Mouse (Mus musculus): ENCODE data around the gene Creg1. TPM values are rescaled to one million over a fixed set of nuclear protein-coding genes. Genes with fewer than 3 reads are reported as not detected.

The Creg1 gene
- polyA plus RNA-seq, 1 experiment from 2014 or later = 38.2 TPM

DNA sequence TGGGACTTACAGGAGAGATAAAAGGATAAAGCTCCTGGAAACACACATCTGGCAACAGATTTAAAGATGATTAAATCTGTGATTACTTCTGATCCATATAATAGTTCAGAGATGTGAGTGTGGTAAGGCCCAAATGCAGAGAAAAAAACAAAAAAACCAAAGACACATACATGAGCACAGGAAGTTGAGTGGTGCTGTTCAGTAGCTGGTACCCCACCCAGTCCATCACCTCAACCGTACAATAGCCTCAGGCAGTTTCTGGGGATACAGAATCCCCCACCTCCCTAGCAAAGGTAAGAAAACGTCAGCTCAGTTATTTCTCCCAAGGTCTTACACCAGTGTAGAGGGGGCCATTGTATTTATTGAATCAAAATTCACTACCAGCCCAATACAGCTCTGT is 47.1 kb downstream of the Creg1 start:
- ATAC-seq (ENCODE audit: low FRiP score) (no peak), DNase-seq (ENCODE audit: low spot score) (no peak)
- H3K9me3 ChIP-seq (ENCODE audit: control insufficient read depth, low read length) = no peaks in the 10 kb centered on the region
- H3K4me2 ChIP-seq (replicated peaks; ENCODE audit: low read depth, low read length) = no peak overlapping the region
- H3K27ac ChIP-seq (ENCODE audit: low read depth, low read length) = no peak overlapping the region
- peaks cover 10% of the 10 kb centered on the region; the same call in 1 of the 2 replicates for H3K27me3 ChIP-seq (ENCODE audit: control insufficient read depth, insufficient read depth, low read length)
- WGBS = 78% methylated on average over 2 of the region's 2 CpGs
- no peak overlapping the region for H3K4me3 ChIP-seq (ENCODE audit: low read depth, low read length)
- no peak overlapping the region for H3K9ac ChIP-seq (ENCODE audit: low read depth, low read length)
- H3K4me1 ChIP-seq (replicated peaks; ENCODE audit: control insufficient read depth, insufficient read depth, low read length) = peaks cover 11% of the 10 kb centered on the region
- no peaks in the 10 kb centered on the region for H3K36me3 ChIP-seq (ENCODE audit: control insufficient read depth, insufficient read depth, low read length)

DNA sequence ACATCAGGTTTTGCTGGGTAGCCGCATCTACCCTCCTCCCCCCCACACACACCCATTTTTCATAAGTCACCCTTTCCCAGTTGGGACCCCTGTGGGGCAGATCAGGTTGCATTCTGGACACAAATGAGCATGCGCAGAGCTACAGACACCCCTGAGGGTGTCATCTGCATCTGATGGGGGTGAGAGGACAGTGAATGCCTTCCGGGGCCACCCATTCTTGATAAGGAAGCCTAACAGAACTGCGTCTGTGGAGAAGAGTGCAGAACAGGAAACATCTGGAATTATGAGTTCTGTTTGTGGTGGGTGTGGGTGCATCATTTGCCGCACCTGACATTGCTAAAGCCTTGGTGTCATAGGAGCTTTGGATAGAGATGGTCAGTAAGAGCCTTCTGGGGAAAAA is 47.6 kb downstream of the Creg1 start:
- WGBS = 88% methylated on average over 5 of the region's 5 CpGs
- DNase-seq (ENCODE audit: low spot score) (no peak), ATAC-seq (ENCODE audit: low FRiP score) (no peak)
- peaks cover 13% of the 10 kb centered on the region; the same call in 1 of the 2 replicates for H3K27me3 ChIP-seq (ENCODE audit: control insufficient read depth, insufficient read depth, low read length)
- no peak overlapping the region for H3K4me3 ChIP-seq (ENCODE audit: low read depth, low read length)
- no peak overlapping the region for H3K9ac ChIP-seq (ENCODE audit: low read depth, low read length)
- no peak overlapping the region for H3K4me2 ChIP-seq (replicated peaks; ENCODE audit: low read depth, low read length)
- no peaks in the 10 kb centered on the region for H3K36me3 ChIP-seq (ENCODE audit: control insufficient read depth, insufficient read depth, low read length)
- no peak overlapping the region for H3K27ac ChIP-seq (ENCODE audit: low read depth, low read length)
- H3K9me3 ChIP-seq (ENCODE audit: control insufficient read depth, low read length) = no peaks in the 10 kb centered on the region
- H3K4me1 ChIP-seq (replicated peaks; ENCODE audit: control insufficient read depth, insufficient read depth, low read length) = peaks cover 11% of the 10 kb centered on the region

DNA sequence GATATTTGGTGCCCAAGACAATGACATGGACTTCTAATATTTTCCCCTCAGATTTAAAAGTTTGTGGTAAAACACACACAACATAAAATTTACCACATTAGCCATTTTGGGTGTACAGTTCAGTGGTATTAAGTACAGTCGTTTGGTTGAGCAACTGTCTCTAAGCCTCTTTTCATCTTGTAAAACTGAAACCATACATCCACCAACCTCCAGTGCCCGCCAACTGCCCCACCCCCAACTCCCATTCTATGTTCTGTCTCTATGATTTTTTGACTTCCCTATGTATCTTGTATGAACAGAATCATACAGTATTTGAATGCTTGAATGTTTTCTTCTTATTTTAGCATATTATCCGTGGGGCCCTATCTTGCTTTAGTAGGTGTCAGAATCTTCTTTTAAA is 49.2 kb downstream of the Creg1 start:
- Histone ChIP-seq H3K27ac (ENCODE audit: low read depth, low read length) (no peak overlapping the region), H3K4me3 (ENCODE audit: low read depth, low read length) (no peak overlapping the region), H3K4me1 (replicated peaks; ENCODE audit: control insufficient read depth, insufficient read depth, low read length) (peaks cover 11% of the 10 kb centered on the region), H3K9me3 (ENCODE audit: control insufficient read depth, low read length) (no peaks in the 10 kb centered on the region), H3K4me2 (replicated peaks; ENCODE audit: low read depth, low read length) (no peak overlapping the region), H3K36me3 (ENCODE audit: control insufficient read depth, insufficient read depth, low read length) (no peaks in the 10 kb centered on the region), H3K9ac (ENCODE audit: low read depth, low read length) (no peak overlapping the region), H3K27me3 (ENCODE audit: control insufficient read depth, insufficient read depth, low read length) (peaks cover 18% of the 10 kb centered on the region)
- DNase-seq (ENCODE audit: low spot score) (no peak), ATAC-seq (ENCODE audit: low FRiP score) (no peak)
- 88% methylated on average over 3 of the region's 3 CpGs for WGBS

DNA sequence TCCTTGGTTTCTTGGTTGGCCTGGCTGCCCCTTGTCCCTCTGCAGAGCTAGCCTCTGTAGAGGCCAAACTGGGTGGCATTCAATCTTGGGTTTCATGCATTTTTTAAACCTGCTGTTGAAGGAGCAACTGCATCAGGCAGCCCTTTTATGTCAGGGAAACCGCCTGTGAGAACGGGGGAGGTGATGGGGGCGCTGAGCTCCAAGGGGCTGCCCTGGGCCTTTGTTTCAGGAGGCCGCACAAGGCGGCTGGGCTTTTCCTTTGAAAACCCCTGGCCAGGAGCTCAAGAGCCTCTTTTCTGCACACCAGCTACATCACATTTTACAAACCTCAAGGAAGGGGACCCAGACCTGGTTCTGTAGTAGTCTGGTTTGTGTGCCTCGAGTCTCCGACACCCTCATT is 50.6 kb downstream of the Creg1 start:
- Histone ChIP-seq H3K27ac (ENCODE audit: low read depth, low read length) (peak overlapping the region; percentile 73), H3K9ac (ENCODE audit: low read depth, low read length) (0 out of 2 replicates have a peak overlapping the region, but pooled peaks have one; percentile 12), H3K4me3 (ENCODE audit: low read depth, low read length) (no peak overlapping the region), H3K4me2 (replicated peaks; ENCODE audit: low read depth, low read length) (no peak overlapping the region; the same call in 1 of the 2 replicates), H3K9me3 (ENCODE audit: control insufficient read depth, low read length) (no peaks in the 10 kb centered on the region), H3K27me3 (ENCODE audit: control insufficient read depth, insufficient read depth, low read length) (peaks cover 18% of the 10 kb centered on the region), H3K36me3 (ENCODE audit: control insufficient read depth, insufficient read depth, low read length) (no peaks in the 10 kb centered on the region), H3K4me1 (replicated peaks; ENCODE audit: control insufficient read depth, insufficient read depth, low read length) (peaks cover 15% of the 10 kb centered on the region)
- peak; percentile 76 for DNase-seq (ENCODE audit: low spot score)
- 7% methylated on average over 7 of the region's 7 CpGs for WGBS
- ATAC-seq (ENCODE audit: low FRiP score) = peak; percentile 72

DNA sequence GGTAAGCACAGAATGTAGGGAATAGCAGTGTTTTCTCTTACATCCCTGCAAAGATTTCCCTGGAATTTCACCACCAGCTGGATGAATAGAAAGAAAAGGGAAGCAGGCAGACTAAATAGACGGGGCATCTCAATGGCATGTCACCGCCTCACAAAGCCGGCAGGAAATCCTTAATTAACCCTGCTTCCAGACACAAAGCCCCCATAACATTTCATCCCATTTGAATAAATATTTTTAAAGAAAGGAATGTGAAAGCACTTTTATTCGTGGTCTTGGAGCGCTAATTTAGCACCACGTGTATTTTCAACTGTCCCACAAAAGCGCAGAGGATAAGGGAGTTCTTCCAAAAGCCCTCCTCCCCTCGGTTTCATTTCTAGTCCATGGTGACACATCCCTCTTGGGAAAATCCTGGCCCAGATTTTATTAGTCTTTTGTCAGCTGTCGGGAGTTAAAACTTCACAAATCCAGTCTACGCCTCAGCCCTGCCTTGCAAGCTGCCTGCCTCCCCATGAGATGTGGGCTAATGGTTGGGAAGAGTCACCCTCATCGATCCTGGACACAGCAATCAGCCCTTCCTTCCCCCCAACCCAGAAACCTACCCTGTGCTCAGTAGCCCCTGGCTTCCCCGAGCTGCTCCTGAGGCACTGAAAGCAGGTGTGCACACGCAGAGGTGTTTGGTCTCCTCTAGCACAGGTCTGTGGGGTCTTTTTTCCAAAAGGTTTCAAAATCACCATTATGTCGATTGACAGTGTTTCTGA is 51.2 kb downstream of the Creg1 start:
- peak overlapping the region; percentile 3; the same call in 1 of the 2 replicates for H3K4me2 ChIP-seq (replicated peaks; ENCODE audit: low read depth, low read length)
- no peaks in the 10 kb centered on the region for H3K36me3 ChIP-seq (ENCODE audit: control insufficient read depth, insufficient read depth, low read length)
- peaks cover 18% of the 10 kb centered on the region for H3K27me3 ChIP-seq (ENCODE audit: control insufficient read depth, insufficient read depth, low read length)
- H3K9ac ChIP-seq (ENCODE audit: low read depth, low read length) = no peak overlapping the region
- no peaks in the 10 kb centered on the region for H3K9me3 ChIP-seq (ENCODE audit: control insufficient read depth, low read length)
- peak overlapping the region; percentile 73 for H3K27ac ChIP-seq (ENCODE audit: low read depth, low read length)
- WGBS = 18% methylated on average over 14 of the region's 14 CpGs
- ATAC-seq (ENCODE audit: low FRiP score) (peak; percentile 66), DNase-seq (ENCODE audit: low spot score) (peak; percentile 51)
- no peak overlapping the region for H3K4me3 ChIP-seq (ENCODE audit: low read depth, low read length)
- H3K4me1 ChIP-seq (replicated peaks; ENCODE audit: control insufficient read depth, insufficient read depth, low read length) = peaks cover 15% of the 10 kb centered on the region

DNA sequence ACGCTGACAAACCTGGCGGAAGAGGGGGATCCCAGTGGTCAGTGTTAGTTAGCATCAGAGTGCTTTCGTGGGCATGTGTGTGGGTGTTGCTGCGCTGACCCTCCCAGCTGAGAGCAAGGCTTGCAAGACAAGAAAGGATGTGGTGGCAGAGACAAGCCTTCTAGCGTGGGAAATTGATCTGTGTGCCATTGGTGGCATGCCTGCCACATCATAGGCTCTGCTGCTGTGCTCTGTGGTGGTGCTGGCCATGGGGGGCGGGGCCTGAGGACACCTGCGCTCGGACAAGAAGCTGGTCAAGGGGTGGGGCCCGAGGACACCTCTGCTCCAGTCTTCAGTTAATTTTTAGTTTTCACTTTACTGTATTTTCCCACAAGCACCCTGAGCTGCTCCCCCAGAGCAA is 52.8 kb downstream of the Creg1 start:
- ATAC-seq (ENCODE audit: low FRiP score) (no peak), DNase-seq (ENCODE audit: low spot score) (no peak)
- peaks cover 15% of the 10 kb centered on the region for H3K4me1 ChIP-seq (replicated peaks; ENCODE audit: control insufficient read depth, insufficient read depth, low read length)
- no peak overlapping the region for H3K27ac ChIP-seq (ENCODE audit: low read depth, low read length)
- H3K4me2 ChIP-seq (replicated peaks; ENCODE audit: low read depth, low read length) = no peak overlapping the region
- H3K9ac ChIP-seq (ENCODE audit: low read depth, low read length) = no peak overlapping the region
- no peak overlapping the region for H3K4me3 ChIP-seq (ENCODE audit: low read depth, low read length)
- peaks cover 20% of the 10 kb centered on the region for H3K27me3 ChIP-seq (ENCODE audit: control insufficient read depth, insufficient read depth, low read length)
- H3K36me3 ChIP-seq (ENCODE audit: control insufficient read depth, insufficient read depth, low read length) = no peaks in the 10 kb centered on the region
- no peaks in the 10 kb centered on the region for H3K9me3 ChIP-seq (ENCODE audit: control insufficient read depth, low read length)
- WGBS = 80% methylated on average over 9 of the region's 9 CpGs

DNA sequence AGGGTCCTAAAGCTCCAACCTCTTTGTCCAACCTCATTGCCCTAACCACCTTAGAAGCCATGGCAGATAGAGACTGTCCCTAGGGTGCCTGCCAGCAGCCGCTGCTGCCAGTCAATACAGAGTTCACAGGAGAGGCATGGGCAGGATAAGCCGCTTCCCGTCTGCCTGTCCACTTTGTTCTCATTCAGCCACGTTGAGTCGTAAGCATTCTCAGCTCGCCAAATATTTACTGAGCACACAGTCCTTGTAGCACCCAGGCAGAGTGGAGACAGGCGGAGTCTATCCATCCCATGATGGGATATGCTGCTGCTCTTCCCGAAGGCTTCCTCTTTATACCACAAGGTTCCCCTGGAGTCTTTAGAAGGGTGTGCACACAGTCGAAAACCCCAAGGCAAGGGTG is 53.7 kb downstream of the Creg1 start:
- H3K4me2 ChIP-seq (replicated peaks; ENCODE audit: low read depth, low read length) = no peak overlapping the region
- ATAC-seq (ENCODE audit: low FRiP score) (no peak), DNase-seq (ENCODE audit: low spot score) (no peak)
- no peaks in the 10 kb centered on the region for H3K36me3 ChIP-seq (ENCODE audit: control insufficient read depth, insufficient read depth, low read length)
- H3K27me3 ChIP-seq (ENCODE audit: control insufficient read depth, insufficient read depth, low read length) = peaks cover 13% of the 10 kb centered on the region
- no peaks in the 10 kb centered on the region for H3K9me3 ChIP-seq (ENCODE audit: control insufficient read depth, low read length)
- H3K4me1 ChIP-seq (replicated peaks; ENCODE audit: control insufficient read depth, insufficient read depth, low read length) = peaks cover 15% of the 10 kb centered on the region
- H3K27ac ChIP-seq (ENCODE audit: low read depth, low read length) = no peak overlapping the region
- WGBS = 70% methylated on average over 9 of the region's 9 CpGs
- H3K4me3 ChIP-seq (ENCODE audit: low read depth, low read length) = no peak overlapping the region
- H3K9ac ChIP-seq (ENCODE audit: low read depth, low read length) = no peak overlapping the region

DNA sequence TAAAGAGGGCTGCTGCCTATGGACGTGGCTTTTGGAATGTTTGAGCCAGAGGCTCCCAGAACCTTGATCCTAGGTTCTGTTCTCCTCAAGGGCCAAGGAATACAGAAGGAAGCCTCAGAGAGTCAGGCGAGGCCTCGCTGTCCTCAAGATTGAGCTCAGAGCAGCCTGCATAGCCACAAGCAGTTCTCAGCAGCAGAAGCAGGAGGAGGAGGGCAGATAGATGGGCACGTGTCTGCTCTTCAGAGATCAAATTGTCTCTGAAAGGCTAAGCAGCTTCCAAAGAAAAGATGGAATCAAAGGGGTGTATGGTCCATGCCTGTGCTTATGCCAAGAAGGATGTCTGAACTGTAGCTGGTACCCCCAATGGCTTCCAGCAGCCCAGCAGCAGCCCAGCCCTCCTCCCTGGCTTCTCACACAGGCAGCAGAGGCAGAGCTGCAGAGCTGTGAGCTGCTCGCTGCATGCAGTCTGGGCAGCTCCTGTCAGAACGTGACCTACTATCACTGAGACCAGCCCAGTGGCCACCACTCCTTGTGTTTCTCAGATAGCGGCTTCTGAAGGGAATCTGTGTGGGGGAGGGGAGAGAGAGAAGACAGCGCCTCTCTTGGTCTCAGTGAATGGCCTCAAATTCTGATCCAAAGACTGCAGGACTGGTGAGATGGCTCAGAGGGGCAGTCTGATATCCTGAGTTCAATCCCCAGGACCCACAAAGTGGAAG is 54.8 kb downstream of the Creg1 start:
- Histone ChIP-seq H3K27me3 (ENCODE audit: control insufficient read depth, insufficient read depth, low read length) (peaks cover 10% of the 10 kb centered on the region), H3K36me3 (ENCODE audit: control insufficient read depth, insufficient read depth, low read length) (no peaks in the 10 kb centered on the region), H3K9me3 (ENCODE audit: control insufficient read depth, low read length) (no peaks in the 10 kb centered on the region), H3K27ac (ENCODE audit: low read depth, low read length) (no peak overlapping the region), H3K4me3 (ENCODE audit: low read depth, low read length) (no peak overlapping the region), H3K4me1 (replicated peaks; ENCODE audit: control insufficient read depth, insufficient read depth, low read length) (peaks cover 15% of the 10 kb centered on the region), H3K9ac (ENCODE audit: low read depth, low read length) (no peak overlapping the region), H3K4me2 (replicated peaks; ENCODE audit: low read depth, low read length) (no peak overlapping the region)
- DNase-seq (ENCODE audit: low spot score) (no peak), ATAC-seq (ENCODE audit: low FRiP score) (no peak)
- 33% methylated on average over 8 of the region's 8 CpGs for WGBS

DNA sequence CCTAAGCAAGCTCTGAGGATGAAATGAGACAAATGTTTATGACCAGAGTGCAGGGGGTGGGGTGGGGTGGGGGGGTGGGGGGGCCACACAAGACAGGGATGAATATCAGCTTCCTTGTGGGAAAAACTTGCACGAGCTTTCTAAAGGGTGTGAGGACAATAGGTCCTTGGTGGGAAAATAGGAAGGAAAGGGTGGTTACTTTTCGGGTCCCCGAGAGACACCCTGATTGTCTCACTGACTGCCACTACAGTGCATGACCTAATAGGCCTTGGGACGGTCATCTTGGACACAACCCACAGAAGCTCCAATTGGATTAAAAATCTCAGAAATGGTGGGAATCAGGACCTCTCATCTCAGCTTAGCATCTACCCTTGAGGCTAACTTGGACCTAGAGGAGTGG is 55.6 kb downstream of the Creg1 start:
- 75% methylated on average over 4 of the region's 4 CpGs for whole genome bisulfite sequencing
- H3K4me1 ChIP-seq (replicated peaks; ENCODE audit: control insufficient read depth, insufficient read depth, low read length) = peaks cover 10% of the 10 kb centered on the region
- no peak for ATAC-seq (ENCODE audit: low FRiP score)
- no peak overlapping the region for H3K4me2 ChIP-seq (replicated peaks; ENCODE audit: low read depth, low read length)
- no peaks in the 10 kb centered on the region for H3K9me3 ChIP-seq (ENCODE audit: control insufficient read depth, low read length)
- no peak for DNase-seq (ENCODE audit: low spot score)
- H3K9ac ChIP-seq (ENCODE audit: low read depth, low read length) = no peak overlapping the region
- no peaks in the 10 kb centered on the region for H3K36me3 ChIP-seq (ENCODE audit: control insufficient read depth, insufficient read depth, low read length)
- H3K27ac ChIP-seq (ENCODE audit: low read depth, low read length) = no peak overlapping the region
- peaks cover 10% of the 10 kb centered on the region for H3K27me3 ChIP-seq (ENCODE audit: control insufficient read depth, insufficient read depth, low read length)
- no peak overlapping the region for H3K4me3 ChIP-seq (ENCODE audit: low read depth, low read length)
